18 mouse cellular contexts compared by ENCODE assay signal in genomic region chr5:121238208-121238607, GRCm38 (mm10).
"Had no signal": no experiment of that assay in that cellular context is flagged by ENCODE, and none has a peak within 500 bp of the region (broad histone marks: within the 10 kb centered on the region; RNA-seq: fewer than 3 reads in every experiment).

No protein-coding gene starts in this region.

- ATAC-seq: intestine, embryonic 16.5 days; lung, postnatal 0 days; midbrain, embryonic 13.5 days; midbrain, embryonic 16.5 days had no signal

- H3K4me1 ChIP-seq: limb, embryonic 10.5 days; limb, embryonic 13.5 days; midbrain, embryonic 10.5 days; midbrain, embryonic 13.5 days; stomach, embryonic 15.5 days had no signal

- H3K4me3 ChIP-seq: limb, embryonic 10.5 days; limb, embryonic 13.5 days; megakaryocyte, embryonic 14.5 days; midbrain, embryonic 10.5 days; midbrain, embryonic 13.5 days; myocyte; stomach, embryonic 15.5 days had no signal

- H3K27ac ChIP-seq: limb, embryonic 10.5 days; limb, embryonic 13.5 days; macrophage; midbrain, embryonic 10.5 days; midbrain, embryonic 13.5 days; stomach, embryonic 15.5 days had no signal

- DNase-seq: kidney, adult 18-20 months; kidney, adult 9 months; kidney, postnatal 14 days; kidney, postnatal 4 days; layer of hippocampus, adult 9-11 months; lung, embryonic 14.5 days; thymus, postnatal 25 days had no signal

- H3K9ac ChIP-seq: limb, embryonic 13.5 days; lung, embryonic 14.5 days; midbrain, embryonic 13.5 days; stomach, embryonic 15.5 days had no signal

- H3K4me2 ChIP-seq: limb, embryonic 13.5 days; lung, embryonic 14.5 days; midbrain, embryonic 13.5 days; stomach, embryonic 15.5 days had no signal

- H3K9me3 ChIP-seq: limb, embryonic 10.5 days; megakaryocyte, embryonic 14.5 days; midbrain, embryonic 13.5 days; stomach, embryonic 15.5 days had no signal

- H3K36me3 ChIP-seq: limb, embryonic 13.5 days; stomach, embryonic 15.5 days had no signal

- H3K27me3 ChIP-seq: limb, embryonic 13.5 days; megakaryocyte, embryonic 14.5 days; midbrain, embryonic 13.5 days; stomach, embryonic 15.5 days had no signal
